In genomic region chr2:43907496-43907895, GRCm38 (mm10) we compare ENCODE assay signal across 13 mouse cellular contexts.
A peak's percentile ranks its signal among the peaks of the same experiment; 100 is the strongest.
DNase-seq lines count a peak whose midpoint lies in the region; ATAC-seq and TF ChIP-seq lines count a peak whose summit lies in the region.
"Had no signal": no experiment of that assay in that cellular context is flagged by ENCODE, and none has a peak within 500 bp of the region (broad histone marks: within the 10 kb centered on the region; RNA-seq: fewer than 3 reads in every experiment).

No protein-coding gene starts in this region.

- H3K4me1 ChIP-seq in embryonic facial prominence, embryonic 14.5 days (ENCODE audit: control insufficient read depth, insufficient read depth, low read length): no peaks in the 10 kb centered on the region
- H3K4me1 ChIP-seq in embryonic facial prominence, embryonic 10.5 days: no peaks in the 10 kb centered on the region
- no peaks in the 10 kb centered on the region for H3K4me1 ChIP-seq in lung, postnatal 0 days (ENCODE audit: insufficient read depth, low read depth, low read length)
- no peaks in the 10 kb centered on the region for H3K4me1 ChIP-seq in lung, adult 2 months (ENCODE audit: control insufficient read depth, insufficient read depth, low read length)
- H3K4me1 ChIP-seq: intestine, embryonic 15.5 days had no signal

- no peak for TF ChIP-seq POLR2A in lung, adult 2 months (IDR thresholded peaks at IDR 0.05; ENCODE audit: borderline replicate concordance, extremely low read depth, low read depth, low read length)

- no peak for TF ChIP-seq CTCF in lung, postnatal 0 days (IDR thresholded peaks at IDR 0.05)
- TF ChIP-seq CTCF in lung, adult 2 months (IDR thresholded peaks at IDR 0.05; ENCODE audit: insufficient read depth, low read length): no peak

- intact Hi-C loops in heart, postnatal 14 days (cut with DNase I): no loop called here

- 0 out of 2 replicates have a peak, but pooled peaks have one; percentile 22 for TF ChIP-seq EP300 in lung, postnatal 0 days (IDR thresholded peaks at IDR 0.05)

- H3K9ac ChIP-seq in embryonic facial prominence, embryonic 14.5 days (ENCODE audit: low read depth, low read length): no peak overlapping the region
- no peak overlapping the region for H3K9ac ChIP-seq in lung, postnatal 0 days (replicated peaks; ENCODE audit: low read depth)
- H3K9ac ChIP-seq: intestine, embryonic 15.5 days; liver, embryonic 14.5 days had no signal

- no peak overlapping the region for H3K27ac ChIP-seq in embryonic facial prominence, embryonic 14.5 days (replicated peaks; ENCODE audit: low read depth, low read length)
- H3K27ac ChIP-seq in embryonic facial prominence, embryonic 10.5 days (replicated peaks): no peak overlapping the region
- no peak overlapping the region; the same call in 1 of the 2 replicates for H3K27ac ChIP-seq in lung, postnatal 0 days (ENCODE audit: low read length)
- H3K27ac ChIP-seq: intestine, embryonic 15.5 days; liver, embryonic 14.5 days had no signal

- H3K4me2 ChIP-seq in embryonic facial prominence, embryonic 14.5 days (ENCODE audit: low read depth, low read length): no peak overlapping the region
- H3K4me2 ChIP-seq in lung, postnatal 0 days (replicated peaks; ENCODE audit: low read depth, low read length): no peak overlapping the region
- H3K4me2 ChIP-seq: intestine, embryonic 15.5 days had no signal

- WGBS in embryonic facial prominence, embryonic 14.5 days: 74% methylated on average over 5 of the region's 5 CpGs
- 92% methylated on average over 5 of the region's 5 CpGs for WGBS in embryonic facial prominence, embryonic 10.5 days
- WGBS in lung, postnatal 0 days: 58% methylated on average over 5 of the region's 5 CpGs
- 64% methylated on average over 5 of the region's 5 CpGs for WGBS in lung, adult 2 months

- peak; percentile 83 for DNase-seq in embryonic facial prominence, embryonic 14.5 days (ENCODE audit: low spot score)
- no peak for DNase-seq in embryonic facial prominence, embryonic 10.5 days (ENCODE audit: low spot score)
- DNase-seq in lung, postnatal 0 days (ENCODE audit: low spot score): peak; percentile 42
- no peak for DNase-seq in lung, adult 2 months
- DNase-seq in brain, adult 2 months (ENCODE audit: low read depth, low spot score): peak; percentile 60
- DNase-seq in heart, postnatal 14 days: peak; percentile 5 to 28
- DNase-seq in cerebellum, postnatal 10 days: no peak
- DNase-seq in cerebellum, adult 9-10 months: no peak
- DNase-seq: cerebellum, adult 11-12 months; retina, postnatal 1 day had no signal

- H3K4me3 ChIP-seq in embryonic facial prominence, embryonic 14.5 days (ENCODE audit: low read depth, low read length): no peak overlapping the region
- no peak overlapping the region for H3K4me3 ChIP-seq in embryonic facial prominence, embryonic 10.5 days
- no peak overlapping the region for H3K4me3 ChIP-seq in lung, postnatal 0 days (ENCODE audit: low read depth, low read length)
- H3K4me3 ChIP-seq in lung, adult 2 months (replicated peaks; ENCODE audit: extremely low read depth, low read depth, low read length): no peak overlapping the region
- H3K4me3 ChIP-seq: intestine, embryonic 15.5 days had no signal

- ATAC-seq in embryonic facial prominence, embryonic 14.5 days (ENCODE audit: low read depth): no peak
- ATAC-seq in lung, postnatal 0 days: no peak
- ATAC-seq: activated CD4-positive, CD25-positive, alpha-beta regulatory T cell, adult 4 months; intestine, embryonic 15.5 days had no signal

- no peaks in the 10 kb centered on the region for H3K36me3 ChIP-seq in embryonic facial prominence, embryonic 14.5 days (ENCODE audit: control insufficient read depth, insufficient read depth, low read length)
- H3K36me3 ChIP-seq in embryonic facial prominence, embryonic 10.5 days (replicated peaks): no peaks in the 10 kb centered on the region
- H3K36me3 ChIP-seq in lung, postnatal 0 days (ENCODE audit: insufficient read depth, low read length): no peaks in the 10 kb centered on the region
- H3K36me3 ChIP-seq: intestine, embryonic 15.5 days had no signal

- H3K9me3 ChIP-seq in embryonic facial prominence, embryonic 14.5 days (ENCODE audit: control insufficient read depth, low read length): no peaks in the 10 kb centered on the region
- H3K9me3 ChIP-seq in embryonic facial prominence, embryonic 10.5 days: no peaks in the 10 kb centered on the region
- H3K9me3 ChIP-seq in lung, postnatal 0 days (ENCODE audit: low read length): no peaks in the 10 kb centered on the region
- H3K9me3 ChIP-seq: intestine, embryonic 15.5 days had no signal

- no peaks in the 10 kb centered on the region for H3K27me3 ChIP-seq in embryonic facial prominence, embryonic 14.5 days (replicated peaks; ENCODE audit: control insufficient read depth, insufficient read depth, low read length)
- H3K27me3 ChIP-seq in embryonic facial prominence, embryonic 10.5 days (replicated peaks; ENCODE audit: low read depth, poor library complexity, severe bottlenecking): no peaks in the 10 kb centered on the region
- no peaks in the 10 kb centered on the region for H3K27me3 ChIP-seq in lung, postnatal 0 days (replicated peaks; ENCODE audit: insufficient read depth, low read length)
- H3K27me3 ChIP-seq: intestine, embryonic 15.5 days had no signal

Comparison
In these comparisons a context has a peak if more than half of its experiments do, and no peak if none do; other contexts are left out.
1. DNase-seq: peak in embryonic facial prominence, embryonic 14.5 days (single experiment), lung, postnatal 0 days (single experiment), brain, adult 2 months (single experiment) and heart, postnatal 14 days (2 of 2); none in embryonic facial prominence, embryonic 10.5 days (single experiment), lung, adult 2 months (single experiment), cerebellum, postnatal 10 days (0 of 2) and cerebellum, adult 9-10 months (single experiment).